Mouse (Mus musculus) cerebellum, adult 2 months (tissue): ENCODE measurements around the gene Dnah7c.

Experiments
- CTCF ChIP-seq: fragments of 200-500 bp; IDR thresholded peaks from 2 replicates; pipeline ENCODE4 v1.5.1; 2011; ENCODE audit warnings: low read depth, mild to moderate bottlenecking, control low read depth, low read length, moderate library complexity, borderline replicate concordance; ENCODE audit not compliant: insufficient read depth
- POLR2A ChIP-seq: fragments of 200-500 bp; IDR thresholded peaks from 2 replicates; pipeline ENCODE4 v1.6.1; 2011; ENCODE audit warnings: low read length, control low read depth, borderline replicate concordance; ENCODE audit not compliant: insufficient read depth

- no peak for TF ChIP-seq POLR2A
- TF ChIP-seq CTCF = no peak
Measured at GRCm38 (mm10) chr1:46851586-46851985, 426.2 kb downstream of the Dnah7c start.
